In the genomic region with DNA sequence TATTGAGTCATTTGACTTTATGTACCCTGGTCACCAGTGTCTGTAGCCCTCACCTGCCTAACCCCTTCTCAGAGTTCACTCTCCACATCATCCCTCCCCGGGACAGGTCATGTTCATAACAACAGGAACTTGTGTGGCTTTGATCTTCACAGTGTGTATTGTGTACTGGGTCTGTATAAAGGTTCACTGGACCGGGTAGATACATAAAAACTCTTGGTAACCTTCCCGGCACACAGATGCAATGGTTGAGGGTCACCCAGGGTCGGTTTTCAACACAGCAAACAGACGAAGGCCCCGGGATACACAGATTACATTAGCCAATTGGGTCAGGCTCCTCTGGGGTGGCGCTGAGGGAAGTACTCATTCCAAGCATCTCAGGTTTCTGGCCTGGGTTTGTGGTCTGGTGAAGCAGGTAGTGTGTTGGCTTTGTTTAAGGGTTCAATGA, we compare ENCODE assay signal across 13 mouse cellular contexts. TPM values are rescaled to one million over a fixed set of nuclear protein-coding genes. Genes with fewer than 3 reads are reported as not detected.
DNase-seq lines count a peak whose midpoint lies in the region; ATAC-seq and TF ChIP-seq lines count a peak whose summit lies in the region.
"Had no signal": no experiment of that assay in that cellular context is flagged by ENCODE, and none has a peak within 500 bp of the region (broad histone marks: within the 10 kb centered on the region; RNA-seq: fewer than 3 reads in every experiment).

No protein-coding gene starts in this region.

- TF ChIP-seq EP300 in liver, postnatal 0 days (IDR thresholded peaks at IDR 0.05; ENCODE audit: low read depth), result peak; percentile 95

- TF ChIP-seq CTCF in liver, postnatal 0 days (IDR thresholded peaks at IDR 0.05; ENCODE audit: low read depth), result no peak

- H3K4me3 ChIP-seq in intestine, embryonic 16.5 days (ENCODE audit: low read length), result no peak overlapping the region
- no peak overlapping the region for H3K4me3 ChIP-seq in intestine, embryonic 15.5 days (replicated peaks)
- H3K4me3 ChIP-seq in embryonic facial prominence, embryonic 13.5 days, result no peak overlapping the region
- no peak overlapping the region for H3K4me3 ChIP-seq in liver, postnatal 0 days (ENCODE audit: low read depth, low read length)
- no peak overlapping the region for H3K4me3 ChIP-seq in forebrain, embryonic 14.5 days (ENCODE audit: low read depth, low read length)
- H3K4me3 ChIP-seq: embryonic facial prominence, embryonic 15.5 days; heart, embryonic 15.5 days; hindbrain, embryonic 10.5 days had no signal

- no peak overlapping the region for H3K9ac ChIP-seq in intestine, embryonic 16.5 days (ENCODE audit: low read depth, low read length)
- no peak overlapping the region for H3K9ac ChIP-seq in intestine, embryonic 15.5 days
- H3K9ac ChIP-seq in embryonic facial prominence, embryonic 13.5 days, result no peak overlapping the region
- peak overlapping the region; percentile 34; the same call in 1 of the 2 replicates for H3K9ac ChIP-seq in liver, postnatal 0 days (replicated peaks)
- no peak overlapping the region for H3K9ac ChIP-seq in forebrain, embryonic 14.5 days (ENCODE audit: low read length)
- H3K9ac ChIP-seq: embryonic facial prominence, embryonic 15.5 days; heart, embryonic 15.5 days had no signal

- no peak overlapping the region for H3K4me2 ChIP-seq in intestine, embryonic 16.5 days (ENCODE audit: low read depth, low read length)
- no peak overlapping the region for H3K4me2 ChIP-seq in intestine, embryonic 15.5 days (replicated peaks)
- H3K4me2 ChIP-seq in embryonic facial prominence, embryonic 13.5 days, result no peak overlapping the region
- H3K4me2 ChIP-seq in liver, postnatal 0 days (ENCODE audit: low read depth, low read length), result no peak overlapping the region
- no peak overlapping the region for H3K4me2 ChIP-seq in forebrain, embryonic 14.5 days (ENCODE audit: low read length)
- H3K4me2 ChIP-seq: embryonic facial prominence, embryonic 15.5 days; heart, embryonic 15.5 days had no signal

- no peaks in the 10 kb centered on the region for H3K36me3 ChIP-seq in intestine, embryonic 16.5 days (ENCODE audit: control insufficient read depth, insufficient read depth, low read length)
- H3K36me3 ChIP-seq in intestine, embryonic 15.5 days, result no peaks in the 10 kb centered on the region
- H3K36me3 ChIP-seq in embryonic facial prominence, embryonic 13.5 days, result peaks cover 20% of the 10 kb centered on the region
- peaks cover 3% of the 10 kb centered on the region for H3K36me3 ChIP-seq in liver, postnatal 0 days (replicated peaks; ENCODE audit: insufficient read depth, low read length)
- peaks cover 5% of the 10 kb centered on the region; the same call in 1 of the 2 replicates for H3K36me3 ChIP-seq in forebrain, embryonic 14.5 days (ENCODE audit: control insufficient read depth, insufficient read depth, low read length)
- H3K36me3 ChIP-seq: heart, embryonic 15.5 days had no signal

- WGBS in intestine, embryonic 16.5 days, result 54% methylated on average over 7 of the region's 7 CpGs
- 59% methylated on average over 7 of the region's 7 CpGs for WGBS in intestine, embryonic 15.5 days
- 28% methylated on average over 7 of the region's 7 CpGs for WGBS in embryonic facial prominence, embryonic 13.5 days
- 49% methylated on average over 7 of the region's 7 CpGs for WGBS in liver, postnatal 0 days (ENCODE audit: insufficient replicate concordance)
- WGBS in forebrain, embryonic 14.5 days, result 69% methylated on average over 7 of the region's 7 CpGs

- peaks cover 6% of the 10 kb centered on the region for H3K4me1 ChIP-seq in intestine, embryonic 16.5 days (ENCODE audit: control insufficient read depth, insufficient read depth, low read length)
- peaks cover 3% of the 10 kb centered on the region for H3K4me1 ChIP-seq in intestine, embryonic 15.5 days (replicated peaks)
- H3K4me1 ChIP-seq in embryonic facial prominence, embryonic 13.5 days, result peaks cover 12% of the 10 kb centered on the region
- H3K4me1 ChIP-seq in liver, postnatal 0 days (ENCODE audit: insufficient read depth), result peaks cover 6% of the 10 kb centered on the region; the same call in 1 of the 2 replicates
- H3K4me1 ChIP-seq in forebrain, embryonic 14.5 days (ENCODE audit: control insufficient read depth, insufficient read depth, low read length), result peaks cover 5% of the 10 kb centered on the region

- no peaks in the 10 kb centered on the region for H3K27me3 ChIP-seq in intestine, embryonic 16.5 days (replicated peaks; ENCODE audit: control insufficient read depth, insufficient read depth, low read length)
- no peaks in the 10 kb centered on the region for H3K27me3 ChIP-seq in intestine, embryonic 15.5 days (replicated peaks)
- H3K27me3 ChIP-seq in embryonic facial prominence, embryonic 13.5 days, result no peaks in the 10 kb centered on the region
- no peaks in the 10 kb centered on the region for H3K27me3 ChIP-seq in liver, postnatal 0 days (ENCODE audit: insufficient read depth, low read length)
- H3K27me3 ChIP-seq in forebrain, embryonic 14.5 days (replicated peaks; ENCODE audit: control insufficient read depth, insufficient read depth, low read length), result no peaks in the 10 kb centered on the region
- H3K27me3 ChIP-seq: embryonic facial prominence, embryonic 15.5 days; heart, embryonic 15.5 days had no signal

- DNase-seq in Muller cell, postnatal 12 days (ENCODE audit: inconsistent ontology term), result peak; percentile 53
- DNase-seq in liver, postnatal 0 days, result peak; percentile 79
- DNase-seq in embryo, embryonic 9.5 days (ENCODE audit: extremely low spot score), result no peak
- DNase-seq in forebrain, embryonic 14.5 days (ENCODE audit: low spot score), result no peak
- DNase-seq: adrenal gland, postnatal 10 days; cerebellum, postnatal 14 days; midbrain, embryonic 14.5 days had no signal

- H3K9me3 ChIP-seq in intestine, embryonic 16.5 days (ENCODE audit: control insufficient read depth, low read length), result no peaks in the 10 kb centered on the region
- no peaks in the 10 kb centered on the region for H3K9me3 ChIP-seq in intestine, embryonic 15.5 days
- H3K9me3 ChIP-seq in embryonic facial prominence, embryonic 13.5 days, result no peaks in the 10 kb centered on the region
- H3K9me3 ChIP-seq in liver, postnatal 0 days (ENCODE audit: low read length), result no peaks in the 10 kb centered on the region
- H3K9me3 ChIP-seq in forebrain, embryonic 14.5 days (replicated peaks; ENCODE audit: control insufficient read depth, low read length), result no peaks in the 10 kb centered on the region
- H3K9me3 ChIP-seq: embryonic facial prominence, embryonic 15.5 days; heart, embryonic 15.5 days; hindbrain, embryonic 10.5 days had no signal

- peak; percentile 39; the same call in 1 of the 2 replicates for ATAC-seq in intestine, embryonic 16.5 days
- ATAC-seq in intestine, embryonic 15.5 days, result no peak
- 0 out of 2 replicates have a peak, but pooled peaks have one; percentile 20 for ATAC-seq in embryonic facial prominence, embryonic 13.5 days (ENCODE audit: insufficient number of reproducible peaks, insufficient read depth, low FRiP score, low TSS enrichment, low read depth)
- peak; percentile 91 for ATAC-seq in liver, postnatal 0 days
- ATAC-seq in forebrain, embryonic 14.5 days, result no peak

- no peak overlapping the region for H3K27ac ChIP-seq in intestine, embryonic 16.5 days (ENCODE audit: low read length)
- H3K27ac ChIP-seq in intestine, embryonic 15.5 days, result no peak overlapping the region
- H3K27ac ChIP-seq in embryonic facial prominence, embryonic 13.5 days, result no peak overlapping the region
- peak overlapping the region; percentile 93 for H3K27ac ChIP-seq in liver, postnatal 0 days (ENCODE audit: low read depth)
- no peak overlapping the region for H3K27ac ChIP-seq in forebrain, embryonic 14.5 days (ENCODE audit: low read depth, low read length)
- H3K27ac ChIP-seq: embryonic facial prominence, embryonic 15.5 days; heart, embryonic 15.5 days; hindbrain, embryonic 10.5 days had no signal

RNA-seq across cellular contexts. Expression of gene Por, which starts 25.5 kb away (rescaled TPM):
- polyA plus RNA-seq in intestine, embryonic 16.5 days (2015; fragmentation: Nextera tagmentation; extraction: Ambion mirVana), result 111 and 116 TPM in 2 replicates
- 86.0 TPM in 2 replicates for polyA plus RNA-seq in intestine, embryonic 15.5 days (2015; fragmentation: Nextera tagmentation; extraction: Ambion mirVana)
- polyA plus RNA-seq in embryonic facial prominence, embryonic 13.5 days (2015; fragmentation: Nextera tagmentation; extraction: Ambion mirVana), result 75.0 and 76.5 TPM in 2 replicates
- polyA plus RNA-seq in liver, postnatal 0 days (2015; fragmentation: Nextera tagmentation; extraction: Ambion mirVana), result 302 and 303 TPM in 2 replicates
- 82.1 and 101 TPM in 2 replicates for polyA plus RNA-seq in forebrain, embryonic 14.5 days (2014; fragmentation: Nextera tagmentation; extraction: Ambion mirVana)

RNA-seq across cellular contexts. Expression of gene Tmem120a, which starts 48.9 kb away (rescaled TPM):
- polyA plus RNA-seq in intestine, embryonic 16.5 days (2015; fragmentation: Nextera tagmentation; extraction: Ambion mirVana), result 65.1 and 65.8 TPM in 2 replicates
- polyA plus RNA-seq in intestine, embryonic 15.5 days (2015; fragmentation: Nextera tagmentation; extraction: Ambion mirVana), result 44.8 and 52.8 TPM in 2 replicates
- polyA plus RNA-seq in embryonic facial prominence, embryonic 13.5 days (2015; fragmentation: Nextera tagmentation; extraction: Ambion mirVana), result 39.4 and 46.8 TPM in 2 replicates
- polyA plus RNA-seq in liver, postnatal 0 days (2015; fragmentation: Nextera tagmentation; extraction: Ambion mirVana), result 80.8 and 82.7 TPM in 2 replicates
- 80.1 and 83.8 TPM in 2 replicates for polyA plus RNA-seq in forebrain, embryonic 14.5 days (2014; fragmentation: Nextera tagmentation; extraction: Ambion mirVana)

Comparison
In these comparisons a context has a peak if more than half of its experiments do, and no peak if none do; other contexts are left out.
1. ATAC-seq: peak in intestine, embryonic 16.5 days (single experiment), embryonic facial prominence, embryonic 13.5 days (single experiment) and liver, postnatal 0 days (single experiment); none in intestine, embryonic 15.5 days (single experiment) and forebrain, embryonic 14.5 days (single experiment).
2. DNase-seq: peak in Muller cell, postnatal 12 days (single experiment) and liver, postnatal 0 days (single experiment); none in embryo, embryonic 9.5 days (single experiment) and forebrain, embryonic 14.5 days (single experiment).